Mouse (Mus musculus) c-Kit-positive CD71-positive TER-119-positive erythroid progenitor cells, embryonic 14.5 days (primary cell): ENCODE data around the gene Pde6d.

Experiments
- DNase-seq: peaks from one replicate; pipeline ENCODE4 v3.0.0-alpha.2; 2013; ENCODE audit warnings: low spot score

Gene Pde6d

DNA sequence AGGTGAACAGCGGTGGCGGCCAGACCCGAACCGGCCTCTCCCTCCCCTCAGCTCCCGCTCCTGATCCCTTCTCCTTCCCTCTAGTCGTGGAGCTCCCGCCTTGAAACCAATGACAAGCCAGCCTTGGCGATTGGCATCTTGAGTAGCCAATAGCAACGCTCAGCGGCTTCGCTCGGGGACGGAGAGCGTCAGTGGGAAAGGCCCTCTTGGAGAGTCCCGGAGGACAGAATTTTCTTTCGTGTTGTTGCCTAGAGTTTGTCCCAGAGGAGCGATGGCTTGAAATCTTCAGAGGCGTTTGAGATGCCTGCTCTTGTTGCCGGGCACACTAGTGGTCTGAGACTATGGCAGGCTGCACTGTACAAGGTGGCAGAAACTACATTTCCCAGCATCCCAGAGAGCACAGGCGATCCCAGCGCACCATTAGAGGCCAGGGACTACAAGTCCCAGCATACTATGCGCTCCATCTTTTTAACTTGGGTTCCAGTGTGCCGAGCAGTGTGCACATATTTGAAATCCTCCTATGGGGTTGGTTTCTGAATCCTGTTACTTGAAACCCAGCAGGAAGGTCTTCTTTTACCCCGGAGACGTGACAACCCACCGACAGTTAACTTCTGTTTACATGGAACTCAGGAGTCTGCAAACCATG lies at the start of gene Pde6d, which contains the start of gene Cops7b:
Gene Pde6d (minus strand): TSS at position 179 of the 646 bp plus-strand sequence.
Gene Cops7b (plus strand): TSS at position 454 of the 646 bp plus-strand sequence.
- DNase-seq, result peak; percentile 97

GRCm38 (mm10) chr1:86630527-86630926 lies 48.1 kb upstream of the Pde6d start:
- DNase-seq, result no peak

DNA sequence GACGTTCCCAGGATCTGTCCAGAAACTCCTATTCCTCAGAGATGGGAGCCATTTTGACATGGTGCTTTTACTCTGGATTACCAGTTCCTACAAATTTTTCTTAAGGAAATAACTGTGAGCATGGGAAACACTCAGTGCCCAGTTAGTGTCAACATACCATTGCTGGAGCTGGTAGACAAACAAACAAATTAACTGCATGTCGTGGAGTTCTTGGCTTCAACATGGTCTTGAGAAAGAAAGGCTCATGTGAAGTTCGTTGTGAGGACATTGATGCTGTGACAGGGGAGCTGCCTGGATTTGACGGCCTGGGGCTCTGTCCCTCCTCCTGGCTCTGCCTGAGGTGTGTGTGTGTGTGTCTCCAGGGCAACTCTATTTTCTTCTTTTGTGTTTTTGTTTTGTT lies 47.5 kb upstream of the Pde6d start:
- DNase-seq, result no peak

DNA sequence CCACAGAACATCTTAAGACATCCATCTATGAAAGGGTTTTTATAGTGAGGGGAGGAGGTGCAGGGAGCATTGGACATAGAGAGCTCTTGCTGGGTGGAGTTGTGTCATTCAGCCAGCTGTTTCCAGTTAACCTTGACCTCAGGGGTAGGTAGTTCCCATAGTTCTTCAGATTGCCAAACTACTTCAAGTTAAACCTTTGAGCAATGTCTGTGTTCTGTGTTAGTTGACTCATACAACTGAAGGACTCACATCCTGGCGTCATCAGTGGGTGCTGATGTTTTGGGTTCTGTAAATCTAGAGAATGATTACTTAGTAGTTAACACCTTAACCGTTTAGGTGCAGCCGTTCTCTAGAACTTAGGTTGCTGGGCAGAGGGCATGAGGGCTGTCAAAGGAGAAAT lies 45.8 kb upstream of the Pde6d start:
- DNase-seq, result no peak

- DNase-seq, result no peak
These were observed 40.9 kb upstream of the Pde6d start for GRCm38 (mm10) chr1:86623001-86624000.

DNA sequence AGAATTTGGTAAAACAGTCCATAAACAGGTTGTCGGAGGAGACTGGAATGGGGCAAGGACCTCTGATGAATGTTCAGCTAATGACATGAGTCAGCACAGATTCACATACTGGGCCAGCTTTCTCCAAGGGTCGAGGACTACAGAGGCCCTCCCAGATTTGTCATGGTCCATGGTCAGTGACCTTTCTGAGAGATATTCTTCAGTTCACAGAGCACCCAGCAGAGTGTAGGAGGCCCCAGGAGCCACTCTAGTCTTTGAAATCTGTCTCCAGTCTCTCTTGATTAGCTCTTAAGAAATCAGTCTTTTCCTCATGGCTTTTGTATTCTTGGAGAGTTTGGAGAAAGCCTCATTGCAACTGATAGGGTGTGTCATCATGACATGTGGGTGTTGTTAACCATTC lies 39.9 kb upstream of the Pde6d start:
- no peak for DNase-seq

DNA sequence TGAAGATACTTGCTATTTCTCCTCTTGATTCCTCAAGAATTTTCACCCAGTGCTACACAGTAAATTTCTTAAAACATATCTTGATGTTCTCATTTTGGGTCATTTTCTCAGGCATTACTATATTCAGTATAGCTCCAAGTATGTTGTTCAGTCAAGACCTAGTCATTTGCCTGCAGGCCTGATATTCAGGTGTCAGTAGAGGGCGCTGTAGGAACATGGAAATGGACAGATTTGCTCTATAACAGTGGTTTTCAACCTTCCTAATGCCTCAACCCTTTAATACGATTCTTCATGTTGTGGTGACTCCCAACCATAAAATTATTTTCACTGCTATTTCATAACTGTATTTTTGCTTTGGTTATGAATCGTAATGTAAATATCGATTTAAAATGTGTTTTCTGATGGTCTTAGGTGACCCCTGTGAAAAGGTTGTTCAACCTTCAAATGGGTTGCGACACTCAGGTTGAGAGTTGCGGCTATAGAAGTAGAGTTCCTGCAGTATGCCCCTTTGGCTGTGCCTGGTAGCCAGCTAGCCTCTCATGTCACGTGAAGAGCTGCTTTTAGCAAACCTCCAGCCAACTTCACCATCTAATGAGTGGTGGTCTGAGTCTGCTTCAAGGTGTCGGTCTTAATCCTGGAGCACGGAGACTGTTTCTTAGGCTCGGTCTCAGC lies 36.2 kb upstream of the Pde6d start:
- peak; percentile 61 for DNase-seq

DNA sequence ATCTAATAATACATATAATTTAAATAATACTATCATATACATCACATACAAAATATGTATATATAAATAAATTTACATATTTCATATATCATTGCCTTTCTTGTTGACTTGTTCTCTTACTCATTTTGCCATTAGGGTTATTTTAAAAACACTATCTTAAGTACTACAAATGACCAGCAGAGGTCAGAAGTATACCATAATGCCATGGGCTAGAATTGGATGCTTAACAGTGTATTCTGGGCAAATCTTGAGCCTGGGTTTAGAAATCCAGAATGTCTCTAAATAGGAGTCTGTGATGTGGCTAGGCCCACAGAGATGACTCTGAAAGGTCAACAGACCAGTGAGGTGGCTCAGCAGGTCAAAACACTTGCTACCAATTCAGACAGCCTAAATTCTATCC lies 31.8 kb upstream of the Pde6d start:
- DNase-seq, result peak; percentile 11

DNA sequence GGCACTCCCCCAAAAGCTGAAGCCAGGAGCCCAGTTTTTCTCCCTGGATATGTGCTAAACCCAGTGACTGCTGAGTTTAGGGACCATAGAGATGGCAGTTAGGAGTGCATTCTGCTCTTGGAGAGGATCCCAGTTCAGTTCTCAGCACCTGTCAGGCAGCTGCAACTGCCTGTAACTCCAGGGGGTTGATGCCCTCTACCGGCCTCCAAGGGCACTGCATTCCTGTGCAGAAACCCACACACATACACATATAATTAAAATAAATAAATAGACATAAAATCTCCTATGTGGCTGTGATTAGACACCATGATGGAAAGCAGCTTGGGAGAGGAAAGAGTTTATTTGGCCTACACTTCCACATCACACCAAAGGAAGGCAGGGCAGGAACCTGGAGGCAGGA lies 29.7 kb upstream of the Pde6d start:
- no peak for DNase-seq

DNA sequence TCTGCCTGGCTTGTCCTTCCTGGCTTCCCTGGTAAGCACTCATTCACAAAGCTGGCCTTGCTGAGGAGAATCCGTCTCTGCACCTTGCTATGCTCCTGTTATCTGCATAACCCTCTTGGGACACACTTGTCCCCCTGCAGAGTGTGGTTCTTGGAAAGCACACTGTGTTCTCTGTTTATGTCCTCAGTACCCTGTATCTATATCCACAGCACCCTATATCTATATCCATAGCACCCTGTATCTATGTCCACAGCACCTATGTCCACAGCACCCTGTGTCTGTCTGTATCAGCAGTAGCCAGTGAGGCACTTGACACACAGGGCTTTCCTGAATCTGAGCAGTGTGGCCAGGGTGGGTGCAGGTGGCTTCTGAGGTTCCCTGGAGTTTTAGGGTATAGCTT lies 28.5 kb upstream of the Pde6d start:
- DNase-seq, result peak; percentile 20

DNA sequence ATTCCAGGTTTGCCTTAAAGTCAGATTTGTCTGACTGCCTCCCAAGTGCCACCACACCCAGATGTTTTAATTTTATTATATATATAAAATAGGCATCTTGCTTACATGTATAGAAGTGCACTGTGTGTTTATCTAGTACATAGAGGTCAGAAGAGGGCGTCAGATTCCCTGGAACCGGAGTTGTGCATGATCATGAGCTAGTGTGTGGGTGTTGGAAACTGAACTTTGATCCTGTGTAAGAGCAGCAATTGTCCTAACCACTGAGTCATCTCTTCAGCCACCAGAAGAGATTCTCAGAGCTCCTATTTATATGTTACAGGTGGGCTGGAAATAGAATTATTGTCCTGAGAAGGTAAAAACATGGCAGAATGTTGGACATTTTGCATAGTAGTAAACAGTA lies 17.7 kb upstream of the Pde6d start:
- no peak for DNase-seq

DNA sequence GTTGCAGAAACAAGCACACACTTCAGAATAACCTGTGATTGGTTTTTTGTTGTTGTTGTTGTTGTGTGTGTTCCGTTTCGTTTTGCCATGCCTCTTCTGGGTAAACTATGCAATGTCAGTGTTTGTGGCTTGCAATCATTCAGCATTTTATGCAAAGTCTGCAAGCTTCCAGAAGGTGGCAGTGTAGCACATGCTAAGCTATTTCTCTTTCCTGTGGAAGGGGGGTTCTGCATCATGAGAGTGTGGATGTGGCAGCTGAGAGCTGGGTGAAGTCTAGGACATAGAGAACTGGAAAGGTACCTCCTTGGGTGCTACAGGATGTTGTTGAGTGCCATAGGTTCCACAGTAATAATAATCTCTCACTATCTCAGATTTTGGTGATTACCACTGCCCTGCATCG lies 16.1 kb upstream of the Pde6d start:
- DNase-seq, result no peak

- DNase-seq, result no peak
These were observed 14.1 kb upstream of the Pde6d start for GRCm38 (mm10) chr1:86596512-86596911.

- no peak for DNase-seq
These were observed 12.9 kb upstream of the Pde6d start for GRCm38 (mm10) chr1:86595315-86595714.

DNA sequence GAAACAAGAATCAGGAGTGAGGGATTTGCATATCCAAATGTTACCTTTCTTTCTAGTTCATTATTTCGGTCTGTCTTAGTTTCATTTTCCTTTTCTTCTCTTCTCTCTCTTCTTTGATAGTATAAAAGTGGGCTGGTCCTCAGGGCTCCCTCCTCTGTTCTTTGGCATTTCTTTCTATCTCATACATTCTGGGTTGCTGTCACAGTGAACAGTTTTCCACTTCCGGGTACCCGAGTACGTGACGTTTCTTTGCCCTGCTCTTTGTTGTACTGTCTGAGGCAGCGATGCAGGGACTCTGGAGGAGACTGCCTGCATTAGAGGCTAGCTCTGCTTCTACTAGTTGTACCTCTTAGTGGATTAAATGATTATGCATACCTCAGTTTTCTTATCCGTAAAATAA lies 12.1 kb upstream of the Pde6d start:
- no peak for DNase-seq

DNA sequence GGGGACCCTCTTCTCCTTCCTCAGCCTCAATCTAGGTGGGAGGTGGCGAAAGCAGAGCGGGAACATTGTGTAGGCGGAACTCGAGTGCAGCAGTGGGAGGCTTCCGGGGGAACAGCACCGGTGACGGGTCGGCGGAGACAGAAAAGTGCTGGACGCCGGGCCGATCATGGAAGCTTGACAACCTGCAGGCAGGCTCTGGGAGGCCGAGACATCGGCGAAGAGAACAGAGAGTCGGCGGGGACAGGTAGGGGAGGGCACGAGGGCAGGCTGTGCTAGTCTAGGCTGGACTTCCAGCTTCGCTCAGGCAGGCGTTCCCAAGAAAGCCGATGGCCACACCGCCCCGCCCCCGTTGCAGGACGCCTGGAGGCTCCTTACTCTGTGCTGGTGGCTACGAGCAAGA lies 4.6 kb upstream of the Pde6d start:
- peak; percentile 68 for DNase-seq

DNA sequence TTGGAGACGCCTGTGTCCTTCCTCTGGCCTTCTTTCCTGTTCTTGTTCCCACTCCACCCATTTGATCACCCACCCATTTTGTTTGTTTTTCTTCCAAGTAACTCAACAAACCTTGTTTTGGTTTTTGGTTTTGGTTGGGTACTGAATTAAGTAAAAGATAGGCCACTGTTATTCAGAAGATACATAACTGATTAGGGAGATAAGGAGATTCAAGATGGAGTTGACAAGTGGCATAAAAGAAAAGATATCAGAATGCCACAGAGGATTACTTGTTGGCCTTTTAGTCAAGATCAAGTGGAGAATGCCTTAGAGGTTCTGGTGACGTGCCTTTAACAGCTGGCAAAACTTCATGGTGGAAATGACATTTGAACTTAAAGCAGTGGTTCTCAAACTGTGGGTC lies 1.3 kb upstream of the Pde6d start:
- DNase-seq, result no peak

GRCm38 (mm10) chr1:86581692-86582450 lies 558 bp downstream of the Pde6d start:
- no peak for DNase-seq

DNA sequence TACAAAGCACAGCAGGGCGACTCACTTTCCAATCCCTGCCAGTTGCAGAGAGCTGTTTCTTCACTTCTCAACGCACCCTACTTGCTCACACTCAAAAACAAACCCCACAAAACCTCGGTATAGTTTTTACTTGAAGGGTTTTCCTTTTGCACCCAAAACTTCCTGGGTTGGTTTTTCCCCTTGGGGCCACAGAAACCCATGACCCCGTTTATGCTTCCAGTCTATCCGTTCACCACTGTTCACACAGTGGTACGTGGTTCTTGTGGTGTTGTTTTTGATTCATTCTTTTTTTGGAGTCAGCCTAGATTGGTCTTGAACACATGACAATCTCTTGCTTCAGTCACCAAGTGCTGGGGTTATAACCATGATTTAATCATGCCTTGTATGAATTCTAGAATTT lies 2.0 kb downstream of the Pde6d start:
- no peak for DNase-seq

GRCm38 (mm10) chr1:86571941-86572340 lies 10.5 kb downstream of the Pde6d start:
- DNase-seq, result no peak

DNA sequence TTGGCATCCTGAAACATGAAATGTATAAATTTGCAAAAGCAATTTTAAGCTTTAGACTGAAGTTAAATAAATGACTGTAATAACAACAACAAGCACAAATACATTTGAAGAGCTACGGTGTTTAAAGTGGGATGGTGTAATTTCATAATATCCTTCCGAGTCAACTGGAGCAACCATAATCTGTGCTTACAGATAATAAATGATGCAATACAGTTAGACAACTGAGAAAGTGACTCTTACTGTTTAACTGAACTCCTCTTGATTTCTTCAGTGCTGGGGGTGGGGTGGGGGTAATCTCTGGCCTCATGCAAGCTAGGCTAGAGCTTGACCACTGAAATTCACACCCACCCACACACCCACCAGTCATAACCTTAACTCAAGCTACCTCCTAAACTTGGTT lies 11.0 kb downstream of the Pde6d start:
- no peak for DNase-seq

- no peak for DNase-seq
These were observed 13.1 kb downstream of the Pde6d start for GRCm38 (mm10) chr1:86569292-86569860.
